Mouse (Mus musculus) forebrain, embryonic 10.5 days (tissue): ENCODE data around the gene Dsp. TPM values are rescaled to one million over a fixed set of nuclear protein-coding genes. Genes with fewer than 3 reads are reported as not detected.

Source experiments
- DNase-seq: peaks from one replicate; pipeline ENCODE4 v3.0.0-alpha.2; 2017; ENCODE audit warnings: low spot score; ENCODE audit errors: extremely low spot score
- H3K27ac ChIP-seq: fragments of 300-500 bp; sonication (generic); 2 replicates; pipeline ENCODE4 v1.5.1; 2016; ENCODE audit warnings: mild to moderate bottlenecking
- H3K27me3 ChIP-seq: fragments of 300-500 bp; sonication (generic); 2 replicates; pipeline ENCODE4 v1.6.1; 2016; ENCODE audit warnings: mild to moderate bottlenecking; ENCODE audit not compliant: poor library complexity, severe bottlenecking
- H3K36me3 ChIP-seq: fragments of 300-500 bp; sonication (generic); replicated peaks from 2 replicates; pipeline ENCODE4 v1.6.1; 2016; ENCODE audit warnings: mild to moderate bottlenecking, moderate library complexity
- H3K4me1 ChIP-seq: fragments of 300-500 bp; sonication (generic); 2 replicates; pipeline ENCODE4 v1.6.1; 2016
- H3K4me3 ChIP-seq: fragments of 300-500 bp; sonication (generic); 2 replicates; pipeline ENCODE4 v1.5.1; 2016; ENCODE audit warnings: mild to moderate bottlenecking, moderate library complexity
- H3K9me3 ChIP-seq: fragments of 300-500 bp; sonication (generic); 2 replicates; pipeline ENCODE4 v1.6.1; 2016; ENCODE audit warnings: mild to moderate bottlenecking, moderate library complexity
- WGBS: fragments of 180-500 bp; shearing (Covaris S2); methylation state at CpG from one replicate; pipeline ENCODE4 v1.1.7; 2016; 5-methylcytosine and 5-hydroxymethylcytosine counted together
- polyA plus RNA-seq: library from polyadenylated mRNA; unstranded; fragments of >200 nt; fragmentation: Nextera tagmentation; extraction: Ambion mirVana; gene quantifications from 2 replicates; pipeline ENCODE4 v1.2.1, GENCODE M21; 2016

Dsp gene
- 0.92 and 1.2 TPM in 2 replicates for polyA plus RNA-seq

DNA sequence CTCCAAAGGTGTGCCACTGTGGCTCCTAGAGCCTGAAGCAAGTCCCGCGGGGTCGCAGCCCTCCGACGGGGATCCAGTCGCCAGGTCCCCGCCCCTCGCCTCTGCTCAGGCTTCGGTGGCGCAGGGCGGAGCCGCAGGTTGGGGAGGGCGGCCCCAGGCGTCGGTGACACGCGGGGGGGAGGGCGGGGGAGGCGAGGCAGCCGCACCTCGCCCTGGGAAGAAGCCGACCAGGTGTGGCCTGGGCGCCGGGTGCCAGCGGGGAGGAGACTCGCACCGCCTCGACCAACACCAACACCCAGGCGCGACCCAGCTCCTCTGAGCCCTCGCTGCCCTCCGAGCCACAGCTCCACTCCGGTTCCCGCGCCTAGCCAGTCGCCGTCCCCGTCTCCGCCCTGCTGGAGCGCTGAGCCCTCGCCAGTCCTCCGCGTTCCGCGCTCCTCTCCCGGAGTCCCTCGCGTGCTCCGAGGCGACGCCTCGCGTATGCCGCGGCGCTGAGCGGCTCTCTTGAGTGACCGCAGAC lies at the start of gene Dsp:
Gene Dsp (plus strand): TSS at position 226 of the 520 bp plus-strand sequence.
- 1% methylated on average over 48 of the region's 58 CpGs for WGBS
- DNase-seq = peak; percentile 38
- H3K27me3 ChIP-seq = peaks cover 96% of the 10 kb centered on the region
- H3K27ac ChIP-seq = peak within 1 kb of the TSS; percentile 67; the same call in 1 of the 2 replicates
- H3K4me3 ChIP-seq = peak within 1 kb of the TSS; percentile 56
- H3K4me1 ChIP-seq = peaks cover 41% of the 10 kb centered on the region
- H3K9me3 ChIP-seq = no peaks in the 10 kb centered on the region
- no peaks in the 10 kb centered on the region for H3K36me3 ChIP-seq

DNA sequence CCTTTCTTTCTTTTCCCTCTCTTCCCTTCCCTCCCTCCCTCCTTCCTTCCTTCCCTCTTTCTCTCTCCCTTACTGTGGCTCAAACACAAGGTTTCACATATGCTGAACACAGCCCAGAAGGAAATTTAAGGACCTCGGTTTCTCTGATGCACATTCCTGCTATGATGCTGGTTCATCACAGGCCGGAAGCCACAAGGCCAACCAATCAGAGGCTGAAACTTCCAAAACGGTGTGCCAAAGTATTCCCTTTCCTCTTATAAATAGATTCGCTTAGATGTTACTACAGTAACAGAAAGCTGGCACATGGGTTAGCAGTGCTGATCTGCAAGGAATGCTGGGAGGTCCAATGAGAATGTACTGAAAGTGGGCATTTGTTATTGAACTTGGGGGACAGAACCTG lies 47.7 kb upstream of the Dsp start:
- WGBS = 77% methylated on average over 4 of the region's 4 CpGs
- Histone ChIP-seq H3K27me3 (no peaks in the 10 kb centered on the region), H3K9me3 (no peaks in the 10 kb centered on the region), H3K36me3 (no peaks in the 10 kb centered on the region), H3K4me3 (no peak overlapping the region), H3K27ac (no peak overlapping the region), H3K4me1 (no peaks in the 10 kb centered on the region)
- no peak for DNase-seq

DNA sequence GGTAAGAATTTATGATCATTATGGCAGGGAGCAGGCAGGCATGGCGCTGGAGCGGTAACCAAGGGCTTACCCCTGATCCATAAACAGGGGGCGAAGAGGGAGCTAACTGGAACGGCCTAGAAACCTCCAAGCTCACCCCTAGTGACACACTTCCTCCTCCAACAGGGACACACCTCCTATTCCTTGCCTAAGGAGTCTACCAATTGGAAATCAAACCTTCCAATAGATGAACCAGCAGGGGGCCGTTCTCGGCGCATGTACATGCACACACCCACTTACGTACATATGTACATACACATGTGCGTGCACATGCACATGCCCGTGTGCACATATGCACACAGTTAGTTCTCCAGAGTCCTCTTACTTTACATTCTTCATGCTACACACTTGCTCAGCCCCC lies 46.6 kb upstream of the Dsp start:
- Histone ChIP-seq H3K9me3 (no peaks in the 10 kb centered on the region), H3K4me3 (no peak overlapping the region), H3K27ac (no peak overlapping the region), H3K4me1 (no peaks in the 10 kb centered on the region), H3K27me3 (no peaks in the 10 kb centered on the region), H3K36me3 (no peaks in the 10 kb centered on the region)
- no peak for DNase-seq
- WGBS = 91% methylated on average over 10 of the region's 10 CpGs

DNA sequence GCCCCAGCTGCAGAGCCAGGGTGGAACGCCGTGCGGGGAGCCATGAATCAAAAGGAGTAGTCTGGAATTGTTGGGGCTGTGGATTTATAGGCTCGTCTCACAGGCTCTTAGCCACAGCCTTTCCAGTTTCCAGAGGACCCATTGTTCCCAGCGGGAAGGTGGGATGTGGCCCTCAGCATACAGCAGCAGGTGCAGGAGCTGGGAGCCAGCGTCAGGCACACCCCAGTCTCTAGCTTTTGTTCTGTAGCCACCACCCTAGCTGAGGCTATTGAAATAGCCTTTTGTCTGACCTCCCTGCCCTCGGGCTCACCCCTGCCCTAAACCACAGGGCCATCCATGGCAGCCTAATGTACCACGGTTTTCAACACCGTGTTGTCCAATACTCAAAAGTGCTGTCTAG lies 42.0 kb upstream of the Dsp start:
- Histone ChIP-seq H3K27me3 (no peaks in the 10 kb centered on the region), H3K9me3 (no peaks in the 10 kb centered on the region), H3K4me3 (no peak overlapping the region), H3K27ac (no peak overlapping the region), H3K36me3 (no peaks in the 10 kb centered on the region), H3K4me1 (no peaks in the 10 kb centered on the region)
- DNase-seq = no peak
- 79% methylated on average over 9 of the region's 9 CpGs for WGBS

DNA sequence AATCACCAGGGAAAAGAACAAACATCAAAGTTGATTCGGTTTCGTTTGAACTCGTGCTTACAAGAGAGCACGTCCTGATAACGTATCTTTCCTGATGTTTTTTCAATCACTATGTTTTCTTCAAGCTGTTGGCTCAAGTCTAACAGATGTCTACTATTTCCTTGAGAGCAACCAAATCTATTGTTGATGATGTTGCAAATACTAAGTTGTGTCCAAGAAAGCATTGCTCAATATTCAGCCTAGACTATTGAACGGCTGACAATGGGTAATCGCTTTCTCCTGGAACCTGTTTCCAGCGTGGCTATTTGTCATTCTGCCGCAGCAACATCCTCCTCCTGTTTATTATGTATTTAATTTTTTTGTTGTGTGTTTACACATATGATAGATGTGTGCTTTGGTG lies 28.8 kb upstream of the Dsp start:
- no peaks in the 10 kb centered on the region for H3K9me3 ChIP-seq
- no peak overlapping the region for H3K27ac ChIP-seq
- H3K36me3 ChIP-seq = no peaks in the 10 kb centered on the region
- H3K4me1 ChIP-seq = no peaks in the 10 kb centered on the region
- H3K4me3 ChIP-seq = no peak overlapping the region
- no peaks in the 10 kb centered on the region for H3K27me3 ChIP-seq
- WGBS = 91% methylated on average over 9 of the region's 9 CpGs
- no peak for DNase-seq

DNA sequence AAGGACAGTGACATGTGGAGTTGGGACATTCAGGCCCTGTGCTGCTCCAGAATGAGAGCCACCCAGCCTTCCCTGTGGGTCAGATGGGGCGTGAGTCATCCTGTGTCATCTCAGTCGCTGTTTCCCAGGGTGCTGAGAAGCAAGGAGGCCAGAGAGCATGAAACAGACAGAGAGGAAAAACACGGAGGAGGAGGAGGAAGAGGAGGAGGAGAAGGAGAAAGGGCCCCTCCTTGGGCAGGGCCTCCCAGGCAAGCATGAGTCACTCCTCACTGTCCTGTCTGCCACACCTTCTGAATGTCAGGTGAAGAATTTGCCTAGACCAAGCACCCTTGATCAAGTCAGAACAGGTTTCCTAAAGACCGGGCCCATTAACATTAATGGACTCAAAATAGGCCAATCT lies 27.4 kb upstream of the Dsp start:
- H3K9me3 ChIP-seq = no peaks in the 10 kb centered on the region
- no peaks in the 10 kb centered on the region for H3K4me1 ChIP-seq
- no peak overlapping the region for H3K27ac ChIP-seq
- H3K4me3 ChIP-seq = no peak overlapping the region
- H3K36me3 ChIP-seq = no peaks in the 10 kb centered on the region
- H3K27me3 ChIP-seq = no peaks in the 10 kb centered on the region
- no peak for DNase-seq
- 76% methylated on average over 4 of the region's 4 CpGs for WGBS

DNA sequence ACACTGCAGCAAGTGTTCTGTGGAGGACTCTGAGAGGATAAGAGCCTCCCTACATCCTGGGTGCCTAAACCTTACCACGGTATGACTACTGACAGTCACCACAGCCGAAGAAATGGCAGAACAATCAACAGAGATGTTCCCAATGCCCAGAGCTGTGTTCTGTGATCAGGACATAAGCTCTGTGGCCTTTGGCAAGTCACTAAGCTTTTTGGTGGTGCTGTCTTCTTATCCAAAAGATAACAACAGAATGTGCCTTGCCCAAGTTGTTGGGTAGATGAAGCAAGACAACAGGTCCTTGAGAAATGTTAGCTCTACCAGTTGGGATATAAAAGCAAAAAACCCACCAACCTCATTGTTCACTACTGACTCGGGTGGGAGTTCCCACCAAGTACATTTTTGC lies 23.4 kb upstream of the Dsp start:
- WGBS = 93% methylated on average over 3 of the region's 3 CpGs

DNA sequence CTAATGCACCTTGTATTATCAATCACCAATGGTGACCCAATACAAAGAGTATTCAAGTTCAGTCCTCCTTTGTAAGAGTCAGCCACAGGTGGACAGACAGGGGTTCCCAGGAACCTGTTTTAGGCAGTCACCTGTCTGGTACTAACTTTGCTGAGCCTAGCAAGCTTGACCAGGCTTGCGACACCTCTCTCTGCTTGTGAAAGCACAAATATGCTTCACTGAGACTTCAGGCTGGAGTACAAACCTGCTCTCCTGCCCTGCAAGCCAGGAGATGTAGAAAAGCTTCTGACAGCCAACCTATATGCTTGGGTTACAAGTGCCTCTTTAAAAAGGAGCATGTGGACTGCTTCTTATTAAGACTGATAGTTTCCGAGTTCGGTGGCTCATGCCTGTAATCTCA lies 22.8 kb upstream of the Dsp start:
- WGBS = 81% methylated on average over 3 of the region's 3 CpGs
- H3K36me3 ChIP-seq = no peaks in the 10 kb centered on the region
- no peak overlapping the region for H3K4me3 ChIP-seq
- DNase-seq = no peak
- no peaks in the 10 kb centered on the region for H3K27me3 ChIP-seq
- no peaks in the 10 kb centered on the region for H3K9me3 ChIP-seq
- peaks cover 5% of the 10 kb centered on the region for H3K4me1 ChIP-seq
- no peak overlapping the region for H3K27ac ChIP-seq

More for the DNA sequence above, 23.4 kb upstream of the Dsp start:
- H3K4me3 ChIP-seq = no peak overlapping the region
- DNase-seq = no peak
- no peaks in the 10 kb centered on the region for H3K27me3 ChIP-seq
- no peaks in the 10 kb centered on the region for H3K9me3 ChIP-seq
- no peaks in the 10 kb centered on the region for H3K4me1 ChIP-seq
- H3K36me3 ChIP-seq = no peaks in the 10 kb centered on the region
- no peak overlapping the region for H3K27ac ChIP-seq

DNA sequence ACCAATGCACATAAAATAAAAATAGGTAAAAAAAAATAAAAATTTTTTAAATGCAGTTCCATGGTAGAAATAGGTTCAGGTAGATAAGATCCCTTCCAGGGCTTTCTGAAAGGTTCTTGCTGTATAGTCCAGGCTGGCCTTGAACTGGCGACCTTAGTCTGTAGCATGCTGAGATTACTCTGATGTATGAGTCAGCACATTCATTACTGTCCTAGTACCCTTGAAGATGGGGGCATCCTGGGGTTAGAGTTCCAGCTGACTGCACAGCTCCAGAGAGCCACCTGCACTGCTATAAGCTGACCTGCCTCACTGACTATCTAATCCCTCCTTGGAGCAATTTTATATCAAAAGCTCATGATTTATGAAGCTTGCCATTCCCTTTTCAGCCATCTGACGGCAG lies 21.6 kb upstream of the Dsp start:
- no peak overlapping the region for H3K27ac ChIP-seq

DNA sequence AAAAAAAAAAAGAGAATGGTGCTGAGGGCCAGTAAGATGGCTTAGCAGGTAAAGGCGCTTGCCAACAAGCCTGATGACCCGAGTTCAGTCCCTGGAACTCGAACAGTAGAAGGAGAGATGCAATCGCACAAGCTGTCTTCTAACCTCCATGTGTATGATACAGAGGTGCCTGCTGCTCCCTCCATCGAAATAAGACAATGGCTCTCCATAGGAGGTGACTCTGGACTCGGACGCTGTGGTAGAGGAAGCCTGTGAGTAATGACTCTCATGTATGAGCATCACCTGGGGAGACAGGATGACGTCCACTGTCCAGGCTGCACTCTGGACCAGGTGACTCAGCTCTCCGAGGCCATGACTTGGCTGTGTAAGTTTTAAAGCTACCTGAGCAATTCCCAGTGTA lies 21.0 kb upstream of the Dsp start:
- Histone ChIP-seq H3K36me3 (no peaks in the 10 kb centered on the region), H3K4me1 (peaks cover 6% of the 10 kb centered on the region), H3K9me3 (no peaks in the 10 kb centered on the region), H3K27ac (no peak overlapping the region), H3K27me3 (no peaks in the 10 kb centered on the region), H3K4me3 (no peak overlapping the region)
- 85% methylated on average over 9 of the region's 9 CpGs for WGBS
- DNase-seq = no peak

More for the DNA sequence above, 21.6 kb upstream of the Dsp start:
- no peak for DNase-seq
- Histone ChIP-seq H3K9me3 (no peaks in the 10 kb centered on the region), H3K27me3 (no peaks in the 10 kb centered on the region), H3K4me3 (no peak overlapping the region), H3K36me3 (no peaks in the 10 kb centered on the region), H3K4me1 (peaks cover 6% of the 10 kb centered on the region)
- WGBS = 86% methylated on average over 2 of the region's 2 CpGs

DNA sequence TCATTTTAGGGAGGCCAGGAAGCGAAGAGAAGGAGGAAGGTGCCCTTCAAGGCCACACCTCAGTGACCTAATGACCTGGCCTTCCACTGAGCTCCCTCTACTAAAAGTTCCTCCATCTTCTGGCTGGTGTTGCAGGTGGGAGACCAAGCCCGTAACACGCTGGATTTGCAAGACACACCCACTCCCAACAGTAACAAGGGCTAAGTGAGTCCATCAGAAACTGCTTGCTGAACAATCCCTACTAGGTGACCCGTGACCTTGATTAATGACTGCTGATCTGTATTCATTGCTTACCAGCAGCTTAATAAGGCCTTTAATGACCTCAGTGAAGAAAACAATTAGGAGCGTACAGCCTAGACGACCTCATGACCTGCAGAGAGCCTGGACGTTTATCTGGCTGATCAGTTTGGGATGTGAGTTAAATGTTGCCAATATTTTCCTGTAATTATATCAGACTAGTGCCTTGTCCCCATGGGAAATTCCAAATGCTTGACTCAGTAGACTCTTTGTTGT lies 18.0 kb upstream of the Dsp start:
- H3K27ac ChIP-seq = no peak overlapping the region
- no peak overlapping the region for H3K4me3 ChIP-seq
- H3K36me3 ChIP-seq = no peaks in the 10 kb centered on the region
- no peak for DNase-seq
- peaks cover 6% of the 10 kb centered on the region for H3K4me1 ChIP-seq
- H3K9me3 ChIP-seq = no peaks in the 10 kb centered on the region
- whole genome bisulfite sequencing = 47% methylated on average over 7 of the region's 7 CpGs
- H3K27me3 ChIP-seq = no peaks in the 10 kb centered on the region

DNA sequence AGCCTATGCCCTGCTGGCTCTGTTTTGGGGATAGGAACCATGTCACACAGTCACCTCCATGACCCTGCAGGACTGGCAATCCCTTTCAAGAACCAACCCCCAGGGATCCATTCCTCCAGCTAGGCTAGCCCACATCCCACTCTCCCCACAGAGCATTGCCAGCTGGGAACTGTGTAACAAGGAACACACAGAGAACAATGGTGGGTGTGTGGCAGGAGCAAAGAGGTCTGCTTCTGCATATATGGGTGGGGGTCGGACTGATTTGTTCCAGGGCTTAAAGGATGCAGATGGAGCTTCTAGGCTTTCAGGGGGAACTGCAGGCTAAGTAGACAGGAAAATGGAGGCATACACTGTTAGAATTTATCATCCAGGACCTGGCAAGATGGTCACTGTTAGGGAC lies 10.6 kb upstream of the Dsp start:
- Histone ChIP-seq H3K27ac (no peak overlapping the region), H3K27me3 (peaks cover 12% of the 10 kb centered on the region), H3K36me3 (no peaks in the 10 kb centered on the region), H3K4me3 (no peak overlapping the region), H3K4me1 (peaks cover 6% of the 10 kb centered on the region), H3K9me3 (no peaks in the 10 kb centered on the region)
- no peak for DNase-seq
- 60% methylated on average over 1 of the region's 1 CpGs for WGBS

DNA sequence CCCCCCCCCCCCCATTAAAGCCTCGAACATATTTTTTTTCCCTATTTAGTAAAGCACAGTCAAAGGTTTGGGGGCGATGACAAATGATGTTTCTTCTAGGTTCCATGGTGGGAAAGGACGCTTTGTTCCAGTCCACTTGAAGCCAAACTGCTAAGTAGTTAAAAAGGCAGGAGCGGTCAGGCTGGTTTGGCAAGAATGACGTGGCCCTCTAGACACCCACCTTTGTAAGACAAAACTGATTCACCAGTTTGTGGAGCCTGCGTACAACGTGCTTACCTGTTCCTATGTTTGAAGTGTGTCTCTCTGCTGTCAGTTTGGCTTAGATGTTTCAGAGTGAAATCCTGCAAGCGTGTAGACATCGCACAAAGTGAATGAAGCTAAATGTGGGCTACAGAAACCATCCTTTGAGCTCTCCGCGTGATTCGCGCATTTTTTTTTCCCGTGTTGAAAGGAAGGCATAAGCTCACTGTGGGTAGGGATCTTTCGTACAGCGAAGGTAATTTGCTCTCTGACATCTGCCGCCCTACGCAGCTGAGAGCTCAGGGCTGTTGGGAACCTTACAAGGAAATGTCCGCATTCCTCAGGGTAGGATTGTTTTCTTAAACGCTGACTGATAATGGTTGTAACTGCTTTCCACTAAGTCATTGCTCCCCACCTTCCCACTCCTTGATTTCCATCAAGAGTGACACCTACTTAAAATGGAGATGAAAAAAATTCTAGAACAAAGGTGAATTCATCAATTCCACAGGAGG lies 6.0 kb upstream of the Dsp start:
- H3K4me1 ChIP-seq = peaks cover 11% of the 10 kb centered on the region
- 14% methylated on average over 20 of the region's 20 CpGs for WGBS
- H3K36me3 ChIP-seq = no peaks in the 10 kb centered on the region
- no peak overlapping the region for H3K27ac ChIP-seq
- no peak for DNase-seq
- H3K4me3 ChIP-seq = peak overlapping the region; percentile 33
- no peaks in the 10 kb centered on the region for H3K9me3 ChIP-seq
- peaks cover 58% of the 10 kb centered on the region for H3K27me3 ChIP-seq
